Mouse (Mus musculus) small intestine, adult 2 months (tissue): ENCODE measurements around the gene Agtr1b.

ENCODE experiments used
- CTCF ChIP-seq: fragments of 200-500 bp; IDR thresholded peaks from 2 replicates; pipeline ENCODE4 v1.5.1; 2012; ENCODE audit warnings: low read depth, mild to moderate bottlenecking, control low read depth, inconsistent platforms, low read length, moderate library complexity, mixed read lengths; ENCODE audit not compliant: insufficient replicate concordance, insufficient read length; ENCODE audit errors: extremely low read depth
- POLR2A ChIP-seq: fragments of 200-500 bp; IDR thresholded peaks from 2 replicates; pipeline ENCODE4 v1.6.1; 2012; ENCODE audit warnings: low read depth, mild to moderate bottlenecking, control low read depth, inconsistent platforms, low read length, moderate library complexity

GRCm38 (mm10) chr3:20304758-20305352 is 62.1 kb downstream of the Agtr1b start:
- no peak for TF ChIP-seq CTCF
- no peak for TF ChIP-seq POLR2A
